Mouse (Mus musculus): Measurements from ENCODE around the gene Disp1. TPM values are rescaled to one million over a fixed set of nuclear protein-coding genes. Genes with fewer than 3 reads are reported as not detected.

Disp1 gene
- polyA plus RNA-seq, 1 experiment = 0.44 TPM

- Histone ChIP-seq H3K4me1 (ENCODE audit: control insufficient read depth) (no peaks in the 10 kb centered on the region), H3K4me3 (replicated peaks) (no peak overlapping the region), H3K9me3 (ENCODE audit: control insufficient read depth, low read length) (no peaks in the 10 kb centered on the region), H3K36me3 (ENCODE audit: control insufficient read depth) (no peaks in the 10 kb centered on the region), H3K27me3 (ENCODE audit: control insufficient read depth) (no peaks in the 10 kb centered on the region)
- TF ChIP-seq GATA1 (IDR thresholded peaks at IDR 0.05; ENCODE audit: low read length) (no peak), TAL1 (IDR thresholded peaks at IDR 0.05; ENCODE audit: low read length) (no peak)
These were observed 32.2 kb downstream of the Disp1 start for GRCm38 (mm10) chr1:183189014-183189662.

DNA sequence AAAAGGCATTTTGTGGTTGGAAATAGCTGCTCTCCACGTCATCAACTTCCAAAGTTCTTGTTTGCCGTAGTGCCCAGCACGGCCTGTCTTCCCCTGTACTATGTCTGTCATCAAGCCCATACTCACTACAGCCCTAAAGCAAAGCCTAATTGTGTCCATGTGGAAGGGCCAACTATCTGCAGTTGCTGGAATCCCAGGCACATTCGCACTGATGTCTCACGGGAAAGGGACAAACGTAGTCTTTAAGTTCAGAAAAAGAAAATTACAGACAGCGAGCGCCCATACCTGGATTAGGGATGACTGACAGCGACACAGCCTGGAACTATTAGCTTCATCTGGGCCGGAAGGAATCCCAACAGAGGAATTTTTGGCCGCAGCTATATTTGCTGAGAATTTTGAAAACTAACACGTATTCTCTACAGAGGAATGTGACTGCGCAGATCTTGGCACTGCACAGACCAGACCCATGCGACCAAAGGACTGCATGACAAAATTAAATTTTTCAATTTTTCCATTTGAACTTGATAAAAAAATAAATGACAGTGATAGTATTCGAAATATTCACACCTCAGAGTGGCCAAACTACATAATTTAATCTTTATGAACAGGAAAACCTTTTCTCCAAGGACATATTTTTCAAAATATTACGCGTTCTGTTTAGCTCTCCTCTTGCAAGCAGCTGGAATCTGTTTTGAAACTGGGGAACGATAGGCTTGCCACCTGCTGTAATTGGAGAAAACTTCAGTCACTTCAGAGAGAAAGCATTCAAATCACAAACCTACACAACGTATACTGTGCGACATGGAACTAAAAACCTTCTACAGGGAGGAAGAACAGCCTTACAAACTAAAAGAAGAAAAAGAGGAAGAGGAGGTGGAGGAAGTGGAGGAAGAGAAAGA is 33.0 kb downstream of the Disp1 start:
- no peaks in the 10 kb centered on the region for H3K4me1 ChIP-seq (ENCODE audit: control insufficient read depth)
- H3K27me3 ChIP-seq (ENCODE audit: control insufficient read depth) = no peaks in the 10 kb centered on the region
- no peak overlapping the region for H3K4me3 ChIP-seq (replicated peaks)
- H3K9me3 ChIP-seq (ENCODE audit: control insufficient read depth, low read length) = no peaks in the 10 kb centered on the region
- H3K36me3 ChIP-seq (ENCODE audit: control insufficient read depth) = no peaks in the 10 kb centered on the region
- no peak for TF ChIP-seq TAL1 (IDR thresholded peaks at IDR 0.05; ENCODE audit: low read length)
- no peak for TF ChIP-seq GATA1 (IDR thresholded peaks at IDR 0.05; ENCODE audit: low read length)

DNA sequence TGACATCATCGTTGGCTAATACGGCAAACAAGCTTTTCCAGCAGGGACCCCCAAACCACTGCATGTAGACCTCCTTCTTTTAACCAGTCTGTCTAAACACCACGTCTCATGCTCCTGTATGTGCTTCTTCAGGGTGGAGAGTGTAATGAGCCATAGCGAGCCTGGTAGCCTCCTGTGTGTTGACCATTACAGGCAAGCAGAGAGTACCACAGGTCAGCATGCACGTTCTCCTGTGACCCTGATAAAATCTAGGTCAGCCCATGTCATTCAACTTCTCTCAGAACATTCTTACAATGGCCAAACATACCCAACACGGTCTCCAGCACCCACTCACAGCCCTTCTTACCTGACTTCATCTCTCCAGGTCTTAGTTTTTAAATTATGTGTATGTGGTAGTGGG is 35.8 kb downstream of the Disp1 start:
- TF ChIP-seq GATA1 (IDR thresholded peaks at IDR 0.05; ENCODE audit: low read length) (no peak), TAL1 (IDR thresholded peaks at IDR 0.05; ENCODE audit: low read length) (no peak)
- Histone ChIP-seq H3K4me3 (replicated peaks) (no peak overlapping the region), H3K36me3 (ENCODE audit: control insufficient read depth) (no peaks in the 10 kb centered on the region), H3K27me3 (ENCODE audit: control insufficient read depth) (no peaks in the 10 kb centered on the region), H3K9me3 (ENCODE audit: control insufficient read depth, low read length) (no peaks in the 10 kb centered on the region), H3K4me1 (ENCODE audit: control insufficient read depth) (peaks cover 2% of the 10 kb centered on the region; the same call in 1 of the 2 replicates)

DNA sequence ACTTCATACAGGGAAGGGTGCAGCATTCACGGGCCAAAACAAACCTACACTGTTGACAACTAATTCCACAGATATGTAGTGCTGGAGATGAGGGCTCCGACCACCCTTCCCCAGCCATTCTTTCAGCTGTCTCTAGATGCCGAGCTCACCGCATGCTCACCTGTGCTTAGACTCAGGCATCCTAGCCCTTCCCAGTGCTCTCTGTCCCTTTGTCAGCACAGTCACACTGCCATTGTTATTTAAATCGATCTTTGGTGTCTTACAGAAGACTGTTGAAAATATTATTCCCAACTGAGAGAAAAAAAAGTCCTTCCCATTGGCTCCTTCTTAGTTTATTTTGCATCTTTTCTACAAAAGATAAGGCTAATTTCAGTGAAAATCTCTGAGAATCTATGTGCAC is 36.6 kb downstream of the Disp1 start:
- TF ChIP-seq GATA1 (IDR thresholded peaks at IDR 0.05; ENCODE audit: low read length) (no peak), TAL1 (IDR thresholded peaks at IDR 0.05; ENCODE audit: low read length) (no peak)
- no peaks in the 10 kb centered on the region for H3K9me3 ChIP-seq (ENCODE audit: control insufficient read depth, low read length)
- no peak overlapping the region for H3K4me3 ChIP-seq (replicated peaks)
- peaks cover 2% of the 10 kb centered on the region; the same call in 1 of the 2 replicates for H3K4me1 ChIP-seq (ENCODE audit: control insufficient read depth)
- H3K27me3 ChIP-seq (ENCODE audit: control insufficient read depth) = no peaks in the 10 kb centered on the region
- no peaks in the 10 kb centered on the region for H3K36me3 ChIP-seq (ENCODE audit: control insufficient read depth)

DNA sequence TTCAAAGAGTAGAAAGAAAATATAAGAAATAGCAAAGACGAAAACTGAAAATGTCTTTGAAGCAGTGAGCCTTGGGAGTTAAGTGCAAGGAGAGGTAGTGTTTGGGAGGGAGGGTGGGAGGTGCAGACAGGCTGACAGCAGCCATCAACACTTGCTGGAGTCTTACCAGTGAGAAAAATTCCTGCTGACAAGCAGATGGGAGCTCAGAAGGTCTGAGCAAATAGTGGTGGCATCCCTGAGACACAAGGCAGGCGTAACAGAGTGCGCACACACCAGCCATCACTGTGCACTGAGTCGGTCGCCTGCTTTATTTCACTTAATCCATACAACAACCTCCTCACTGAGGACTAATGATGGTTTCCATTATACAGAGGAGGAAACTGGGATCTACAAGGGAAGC is 37.8 kb downstream of the Disp1 start:
- Histone ChIP-seq H3K4me3 (replicated peaks) (no peak overlapping the region), H3K36me3 (ENCODE audit: control insufficient read depth) (no peaks in the 10 kb centered on the region), H3K4me1 (ENCODE audit: control insufficient read depth) (peaks cover 2% of the 10 kb centered on the region; the same call in 1 of the 2 replicates), H3K9me3 (ENCODE audit: control insufficient read depth, low read length) (no peaks in the 10 kb centered on the region), H3K27me3 (ENCODE audit: control insufficient read depth) (no peaks in the 10 kb centered on the region)
- no peak for TF ChIP-seq GATA1 (IDR thresholded peaks at IDR 0.05; ENCODE audit: low read length)
- TF ChIP-seq TAL1 (IDR thresholded peaks at IDR 0.05; ENCODE audit: low read length) = no peak

DNA sequence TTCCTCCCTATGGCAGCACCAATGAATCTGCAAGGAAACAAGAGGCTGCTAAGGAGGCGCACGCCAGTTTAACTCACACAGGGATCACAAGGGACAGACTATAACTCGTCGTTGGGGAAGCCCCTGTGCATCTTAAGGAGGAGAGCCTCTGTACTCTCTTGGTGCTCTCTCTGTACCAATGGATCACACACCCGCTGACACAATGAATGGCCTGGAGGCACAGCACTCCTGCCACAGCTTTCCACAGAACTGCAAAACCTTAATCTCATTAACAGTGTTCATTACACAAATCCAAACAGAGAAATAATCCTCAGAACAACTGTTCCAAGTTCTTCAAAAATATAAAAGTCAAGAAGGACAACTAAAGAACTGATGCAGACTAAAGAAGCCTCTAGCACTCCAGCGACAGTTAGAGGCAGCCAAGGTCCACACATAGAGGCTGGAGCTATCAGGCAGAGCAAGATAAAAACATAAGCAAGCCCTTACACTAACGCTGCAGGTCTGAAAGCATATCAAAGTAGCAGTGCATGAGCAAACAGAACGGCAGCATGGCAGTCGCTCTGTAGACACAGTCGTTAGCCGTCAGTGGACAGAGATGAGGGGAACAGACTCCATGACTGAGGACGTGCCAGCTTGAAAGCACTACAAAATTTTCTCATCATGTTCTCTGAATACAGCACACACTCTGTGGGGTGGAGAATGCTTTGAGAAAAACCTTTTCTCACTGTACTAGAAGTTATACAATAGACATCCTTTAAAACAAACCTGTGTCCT is 38.5 kb downstream of the Disp1 start:
- Histone ChIP-seq H3K4me3 (replicated peaks) (no peak overlapping the region), H3K36me3 (ENCODE audit: control insufficient read depth) (no peaks in the 10 kb centered on the region), H3K9me3 (ENCODE audit: control insufficient read depth, low read length) (no peaks in the 10 kb centered on the region), H3K27me3 (ENCODE audit: control insufficient read depth) (no peaks in the 10 kb centered on the region), H3K4me1 (ENCODE audit: control insufficient read depth) (peaks cover 2% of the 10 kb centered on the region; the same call in 1 of the 2 replicates)
- no peak for TF ChIP-seq GATA1 (IDR thresholded peaks at IDR 0.05; ENCODE audit: low read length)
- no peak for TF ChIP-seq TAL1 (IDR thresholded peaks at IDR 0.05; ENCODE audit: low read length)

- no peaks in the 10 kb centered on the region for H3K27me3 ChIP-seq (ENCODE audit: control insufficient read depth)
- no peak for TF ChIP-seq GATA1 (IDR thresholded peaks at IDR 0.05; ENCODE audit: low read length)
- TF ChIP-seq TAL1 (IDR thresholded peaks at IDR 0.05; ENCODE audit: low read length) = no peak
- H3K4me1 ChIP-seq (ENCODE audit: control insufficient read depth) = peaks cover 2% of the 10 kb centered on the region; the same call in 1 of the 2 replicates
- H3K4me3 ChIP-seq (replicated peaks) = no peak overlapping the region
- H3K9me3 ChIP-seq (ENCODE audit: control insufficient read depth, low read length) = no peaks in the 10 kb centered on the region
- no peaks in the 10 kb centered on the region for H3K36me3 ChIP-seq (ENCODE audit: control insufficient read depth)
These were observed 40.3 kb downstream of the Disp1 start for GRCm38 (mm10) chr1:183181030-183181395.

GRCm38 (mm10) chr1:183180301-183181029 is 40.9 kb downstream of the Disp1 start:
- H3K4me1 ChIP-seq (ENCODE audit: control insufficient read depth) = peaks cover 2% of the 10 kb centered on the region; the same call in 1 of the 2 replicates
- H3K27me3 ChIP-seq (ENCODE audit: control insufficient read depth) = no peaks in the 10 kb centered on the region
- no peak for TF ChIP-seq TAL1 (IDR thresholded peaks at IDR 0.05; ENCODE audit: low read length)
- TF ChIP-seq GATA1 (IDR thresholded peaks at IDR 0.05; ENCODE audit: low read length) = no peak
- no peaks in the 10 kb centered on the region for H3K9me3 ChIP-seq (ENCODE audit: control insufficient read depth, low read length)
- H3K36me3 ChIP-seq (ENCODE audit: control insufficient read depth) = no peaks in the 10 kb centered on the region
- no peak overlapping the region for H3K4me3 ChIP-seq (replicated peaks)
